Mouse (Mus musculus) lung, adult 2 months (tissue): ENCODE data around the gene Oit3.

Experiments used
- CTCF ChIP-seq: fragments of 200-500 bp; IDR thresholded peaks from 2 replicates; pipeline ENCODE4 v1.5.1; 2011; ENCODE audit warnings: mild to moderate bottlenecking, low read length, control low read depth; ENCODE audit not compliant: insufficient read depth
- POLR2A ChIP-seq: fragments of 200-500 bp; IDR thresholded peaks from 2 replicates; pipeline ENCODE4 v1.6.1; 2011; ENCODE audit warnings: low read depth, mild to moderate bottlenecking, control low read depth, low read length, borderline replicate concordance; ENCODE audit errors: extremely low read depth

GRCm38 (mm10) chr10:59424453-59424852, 17.1 kb downstream of the Oit3 start:
- TF ChIP-seq CTCF (no peak), POLR2A (no peak)
